Mouse (Mus musculus): ENCODE results near the gene Camk2d. TPM values are rescaled to one million over a fixed set of nuclear protein-coding genes. Genes with fewer than 3 reads are reported as not detected.

Camk2d gene
- polyA plus RNA-seq, 1 experiment from 2014 or later: 20.6 TPM

- WGBS: 88% methylated on average over 3 of the region's 3 CpGs
- H3K4me2 ChIP-seq: no peak overlapping the region
- peaks cover 8% of the 10 kb centered on the region; the same call in 1 of the 2 replicates for H3K36me3 ChIP-seq
Measured at GRCm38 (mm10) chr3:126795904-126796303, 199.8 kb downstream of the Camk2d start.

GRCm38 (mm10) chr3:126797025-126797424, 200.9 kb downstream of the Camk2d start:
- Histone ChIP-seq H3K27me3 (no peaks in the 10 kb centered on the region), H3K9me3 (no peaks in the 10 kb centered on the region), H3K4me1 (no peaks in the 10 kb centered on the region), H3K4me2 (no peak overlapping the region), H3K9ac (no peak overlapping the region), H3K36me3 (peaks cover 8% of the 10 kb centered on the region; the same call in 1 of the 2 replicates), H3K4me3 (no peak overlapping the region), H3K27ac (no peak overlapping the region)
- no peak for ATAC-seq (ENCODE audit: insufficient number of reproducible peaks, insufficient read depth, low FRiP score, low TSS enrichment, low read depth)
- 90% methylated on average over 3 of the region's 3 CpGs for WGBS

More at GRCm38 (mm10) chr3:126795904-126796303, 199.8 kb downstream of the Camk2d start:
- no peaks in the 10 kb centered on the region for H3K4me1 ChIP-seq
- no peak overlapping the region for H3K9ac ChIP-seq
- no peak overlapping the region for H3K4me3 ChIP-seq
- ATAC-seq (ENCODE audit: insufficient number of reproducible peaks, insufficient read depth, low FRiP score, low TSS enrichment, low read depth): no peak
- H3K27ac ChIP-seq: no peak overlapping the region
- H3K27me3 ChIP-seq: no peaks in the 10 kb centered on the region
- H3K9me3 ChIP-seq: no peaks in the 10 kb centered on the region

GRCm38 (mm10) chr3:126797810-126798209, 201.7 kb downstream of the Camk2d start:
- WGBS: 76% methylated on average over 3 of the region's 3 CpGs
- Histone ChIP-seq H3K27me3 (no peaks in the 10 kb centered on the region), H3K36me3 (peaks cover 8% of the 10 kb centered on the region; the same call in 1 of the 2 replicates), H3K4me2 (no peak overlapping the region), H3K27ac (no peak overlapping the region), H3K9me3 (no peaks in the 10 kb centered on the region), H3K4me3 (no peak overlapping the region), H3K9ac (no peak overlapping the region), H3K4me1 (no peaks in the 10 kb centered on the region)
- no peak for ATAC-seq (ENCODE audit: insufficient number of reproducible peaks, insufficient read depth, low FRiP score, low TSS enrichment, low read depth)

GRCm38 (mm10) chr3:126802988-126803387, 206.9 kb downstream of the Camk2d start:
- WGBS: 89% methylated on average over 6 of the region's 6 CpGs
- Histone ChIP-seq H3K9ac (no peak overlapping the region), H3K4me2 (no peak overlapping the region), H3K27ac (no peak overlapping the region), H3K4me1 (no peaks in the 10 kb centered on the region), H3K9me3 (no peaks in the 10 kb centered on the region), H3K27me3 (no peaks in the 10 kb centered on the region), H3K4me3 (no peak overlapping the region), H3K36me3 (no peaks in the 10 kb centered on the region; the same call in 1 of the 2 replicates)
- no peak for ATAC-seq (ENCODE audit: insufficient number of reproducible peaks, insufficient read depth, low FRiP score, low TSS enrichment, low read depth)

GRCm38 (mm10) chr3:126804968-126805367, 208.9 kb downstream of the Camk2d start:
- H3K27me3 ChIP-seq: no peaks in the 10 kb centered on the region
- H3K9me3 ChIP-seq: no peaks in the 10 kb centered on the region
- no peak overlapping the region for H3K27ac ChIP-seq
- ATAC-seq (ENCODE audit: insufficient number of reproducible peaks, insufficient read depth, low FRiP score, low TSS enrichment, low read depth): no peak
- H3K4me3 ChIP-seq: no peak overlapping the region
- WGBS: 93% methylated on average over 5 of the region's 5 CpGs
- no peaks in the 10 kb centered on the region for H3K36me3 ChIP-seq
- H3K9ac ChIP-seq: no peak overlapping the region
- H3K4me1 ChIP-seq: no peaks in the 10 kb centered on the region
- H3K4me2 ChIP-seq: no peak overlapping the region

- Histone ChIP-seq H3K4me2 (no peak overlapping the region), H3K9me3 (no peaks in the 10 kb centered on the region), H3K27ac (no peak overlapping the region), H3K9ac (no peak overlapping the region), H3K36me3 (no peaks in the 10 kb centered on the region), H3K4me1 (no peaks in the 10 kb centered on the region), H3K27me3 (no peaks in the 10 kb centered on the region), H3K4me3 (no peak overlapping the region)
- WGBS: 87% methylated on average over 4 of the region's 4 CpGs
- no peak for ATAC-seq (ENCODE audit: insufficient number of reproducible peaks, insufficient read depth, low FRiP score, low TSS enrichment, low read depth)
Measured at GRCm38 (mm10) chr3:126806145-126806544, 210.0 kb downstream of the Camk2d start.

GRCm38 (mm10) chr3:126809915-126810314, 213.8 kb downstream of the Camk2d start:
- H3K27me3 ChIP-seq: no peaks in the 10 kb centered on the region

GRCm38 (mm10) chr3:126810372-126811090, 214.4 kb downstream of the Camk2d start:
- no peaks in the 10 kb centered on the region for H3K9me3 ChIP-seq
- no peak for ATAC-seq (ENCODE audit: insufficient number of reproducible peaks, insufficient read depth, low FRiP score, low TSS enrichment, low read depth)
- no peaks in the 10 kb centered on the region for H3K36me3 ChIP-seq
- H3K4me3 ChIP-seq: no peak overlapping the region
- no peak overlapping the region for H3K4me2 ChIP-seq
- H3K4me1 ChIP-seq: no peaks in the 10 kb centered on the region
- no peak overlapping the region for H3K27ac ChIP-seq
- H3K9ac ChIP-seq: no peak overlapping the region
- 86% methylated on average over 5 of the region's 5 CpGs for WGBS
- no peaks in the 10 kb centered on the region for H3K27me3 ChIP-seq

More at GRCm38 (mm10) chr3:126809915-126810314, 213.8 kb downstream of the Camk2d start:
- Histone ChIP-seq H3K4me1 (no peaks in the 10 kb centered on the region), H3K9me3 (no peaks in the 10 kb centered on the region), H3K4me3 (no peak overlapping the region), H3K27ac (no peak overlapping the region), H3K9ac (no peak overlapping the region), H3K4me2 (no peak overlapping the region), H3K36me3 (no peaks in the 10 kb centered on the region)
- ATAC-seq (ENCODE audit: insufficient number of reproducible peaks, insufficient read depth, low FRiP score, low TSS enrichment, low read depth): no peak
- 73% methylated on average over 3 of the region's 3 CpGs for WGBS

GRCm38 (mm10) chr3:126811646-126812045, 215.5 kb downstream of the Camk2d start:
- no peak for ATAC-seq (ENCODE audit: insufficient number of reproducible peaks, insufficient read depth, low FRiP score, low TSS enrichment, low read depth)
- Histone ChIP-seq H3K9me3 (no peaks in the 10 kb centered on the region), H3K27ac (no peak overlapping the region), H3K9ac (no peak overlapping the region), H3K4me2 (no peak overlapping the region), H3K27me3 (no peaks in the 10 kb centered on the region), H3K4me1 (no peaks in the 10 kb centered on the region), H3K4me3 (no peak overlapping the region), H3K36me3 (no peaks in the 10 kb centered on the region)
- WGBS: 87% methylated on average over 3 of the region's 3 CpGs

- H3K9me3 ChIP-seq: no peaks in the 10 kb centered on the region
- no peaks in the 10 kb centered on the region for H3K27me3 ChIP-seq
- H3K9ac ChIP-seq: no peak overlapping the region
- no peak overlapping the region for H3K27ac ChIP-seq
- WGBS: 95% methylated on average over 3 of the region's 3 CpGs
- H3K36me3 ChIP-seq: no peaks in the 10 kb centered on the region
- H3K4me3 ChIP-seq: no peak overlapping the region
- no peak for ATAC-seq (ENCODE audit: insufficient number of reproducible peaks, insufficient read depth, low FRiP score, low TSS enrichment, low read depth)
- H3K4me2 ChIP-seq: no peak overlapping the region
- no peaks in the 10 kb centered on the region for H3K4me1 ChIP-seq
Measured at GRCm38 (mm10) chr3:126822374-126822773, 226.3 kb downstream of the Camk2d start.

- Histone ChIP-seq H3K9me3 (no peaks in the 10 kb centered on the region), H3K9ac (no peak overlapping the region), H3K4me1 (no peaks in the 10 kb centered on the region), H3K27ac (no peak overlapping the region), H3K36me3 (no peaks in the 10 kb centered on the region), H3K4me2 (no peak overlapping the region), H3K4me3 (no peak overlapping the region), H3K27me3 (no peaks in the 10 kb centered on the region)
- no peak for ATAC-seq (ENCODE audit: insufficient number of reproducible peaks, insufficient read depth, low FRiP score, low TSS enrichment, low read depth)
- 80% methylated on average over 1 of the region's 1 CpGs for WGBS
Measured at GRCm38 (mm10) chr3:126824930-126825329, 228.8 kb downstream of the Camk2d start.

- no peak for ATAC-seq (ENCODE audit: insufficient number of reproducible peaks, insufficient read depth, low FRiP score, low TSS enrichment, low read depth)
- Histone ChIP-seq H3K27ac (no peak overlapping the region), H3K4me2 (no peak overlapping the region), H3K36me3 (no peaks in the 10 kb centered on the region), H3K9ac (no peak overlapping the region), H3K9me3 (no peaks in the 10 kb centered on the region), H3K4me1 (no peaks in the 10 kb centered on the region), H3K4me3 (no peak overlapping the region), H3K27me3 (no peaks in the 10 kb centered on the region)
- WGBS: 37% methylated on average over 2 of the region's 2 CpGs
Measured at GRCm38 (mm10) chr3:126826172-126826571, 230.1 kb downstream of the Camk2d start.

All from embryonic facial prominence, embryonic 13.5 days (tissue).